Mouse (Mus musculus): ENCODE data around the gene Selenon. TPM values are rescaled to one million over a fixed set of nuclear protein-coding genes. Genes with fewer than 3 reads are reported as not detected.
"Not testable (repeated sequence)": the region's sequence is repeated elsewhere in the genome, so short reads cannot be mapped to it uniquely, and the experiment has no call there.

Selenon gene
- total and polyA plus RNA-seq, 2 experiments = 0.74 to 2.4 TPM

DNA sequence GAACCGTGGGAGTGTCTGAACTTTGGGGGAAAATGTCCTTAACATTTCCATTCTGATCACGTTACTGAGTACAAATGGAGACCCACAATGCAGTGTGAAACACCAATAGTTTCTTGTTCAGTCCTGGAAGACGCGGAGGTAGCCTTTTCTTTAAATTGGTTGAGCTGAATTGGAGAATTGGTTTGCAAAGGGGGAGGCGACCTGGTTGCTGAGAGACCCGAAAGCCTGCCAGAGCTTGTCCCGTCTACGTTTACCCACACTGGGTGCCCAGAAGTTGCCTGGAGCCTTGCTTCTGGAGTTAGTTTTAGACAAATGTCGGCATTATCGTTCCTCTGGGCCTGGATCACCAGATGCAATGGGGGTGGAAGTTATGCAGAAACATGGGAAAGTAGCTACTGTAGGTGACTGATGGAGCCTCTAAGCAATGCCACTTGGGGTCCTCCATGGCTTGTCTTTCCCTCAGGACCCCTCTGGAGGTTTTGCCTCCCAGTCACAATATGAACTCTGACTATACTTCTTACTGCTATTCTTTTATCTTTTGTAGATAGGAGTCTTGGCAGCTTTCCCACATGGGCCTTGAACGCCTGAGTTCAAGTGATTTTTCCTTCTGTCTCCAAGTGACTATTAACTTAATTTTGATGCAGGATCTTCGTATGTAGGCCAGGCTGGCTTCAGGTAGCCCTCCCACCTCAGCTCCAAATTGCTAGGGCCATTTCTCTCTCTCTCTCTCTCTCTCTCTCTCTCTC is 53.8 kb downstream of the Selenon start:
- Histone ChIP-seq H3K79me2 (ENCODE audit: control insufficient read depth, insufficient read depth, low read length) (no peaks in the 10 kb centered on the region; the same call in 1 of the 2 replicates), H3K4me1 (ENCODE audit: control insufficient read depth, insufficient read depth, low read length) (peaks cover 26% of the 10 kb centered on the region), H3K4me3 (ENCODE audit: insufficient read depth, low read depth, low read length) (no peak overlapping the region), H3K36me3 (ENCODE audit: control insufficient read depth, insufficient read depth, low read length) (no peaks in the 10 kb centered on the region), H3K27me3 (ENCODE audit: control insufficient read depth, insufficient read depth, low read length) (no peaks in the 10 kb centered on the region), H3K9ac (ENCODE audit: low read depth, low read length) (peak overlapping the region; percentile 83; the same call in 1 of the 2 replicates), H3K27ac (replicated peaks; ENCODE audit: insufficient read depth, low read depth, low read length) (peak overlapping the region; percentile 69; the same call in 1 of the 2 replicates)
- peak; percentile 49 for DNase-seq (ENCODE audit: extremely low read depth, low read depth, low spot score)
- 39% methylated on average over 12 of the region's 12 CpGs for WGBS
- no peak for TF ChIP-seq POLR2A (IDR thresholded peaks at IDR 0.05; ENCODE audit: extremely low read depth, insufficient read depth, low read length)
- TF ChIP-seq CTCF (IDR thresholded peaks at IDR 0.05; ENCODE audit: low read depth, low read length) = no peak

DNA sequence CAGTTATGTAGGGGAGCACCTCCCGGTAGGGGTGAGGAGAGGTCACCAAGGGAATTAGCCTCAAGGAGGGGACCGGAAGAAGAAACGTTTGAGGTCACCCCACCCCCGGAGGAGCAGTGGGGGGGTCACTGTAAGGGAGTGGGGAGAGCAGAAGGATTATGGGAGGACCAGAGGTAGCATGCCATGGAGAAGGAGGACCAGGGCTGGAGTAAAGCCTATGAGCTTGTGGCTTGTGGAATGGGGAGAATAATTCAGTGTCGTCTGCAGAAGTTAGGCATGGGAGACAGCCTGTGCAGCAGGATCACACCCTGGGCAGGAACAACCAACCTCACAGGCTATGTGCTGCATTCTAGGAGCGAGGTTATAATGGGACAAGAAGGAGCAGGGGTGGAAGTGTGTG is 54.7 kb downstream of the Selenon start:
- Histone ChIP-seq H3K4me1 (ENCODE audit: control insufficient read depth, insufficient read depth, low read length) (peaks cover 26% of the 10 kb centered on the region), H3K4me3 (ENCODE audit: insufficient read depth, low read depth, low read length) (peak overlapping the region; percentile 68), H3K79me2 (ENCODE audit: control insufficient read depth, insufficient read depth, low read length) (no peaks in the 10 kb centered on the region; the same call in 1 of the 2 replicates), H3K36me3 (ENCODE audit: control insufficient read depth, insufficient read depth, low read length) (no peaks in the 10 kb centered on the region), H3K27ac (replicated peaks; ENCODE audit: insufficient read depth, low read depth, low read length) (peak overlapping the region; percentile 69), H3K27me3 (ENCODE audit: control insufficient read depth, insufficient read depth, low read length) (no peaks in the 10 kb centered on the region), H3K9ac (ENCODE audit: low read depth, low read length) (peak overlapping the region; percentile 83)
- WGBS = 2% methylated on average over 6 of the region's 6 CpGs
- no peak for DNase-seq (ENCODE audit: extremely low read depth, low read depth, low spot score)
- no peak for TF ChIP-seq CTCF (IDR thresholded peaks at IDR 0.05; ENCODE audit: low read depth, low read length)
- TF ChIP-seq POLR2A (IDR thresholded peaks at IDR 0.05; ENCODE audit: extremely low read depth, insufficient read depth, low read length) = no peak

GRCm38 (mm10) chr4:134496595-134497210 is 55.3 kb downstream of the Selenon start, which contains the start of gene Paqr7:
Paqr7 (plus strand) TSS chr4:134496697.
- WGBS = under 1% methylated on average over 35 of the region's 35 CpGs
- H3K4me3 ChIP-seq (ENCODE audit: insufficient read depth, low read depth, low read length) = peak within 1 kb of the TSS; percentile 68
- H3K36me3 ChIP-seq (ENCODE audit: control insufficient read depth, insufficient read depth, low read length) = no peaks in the 10 kb centered on the region
- peak; percentile 91 for TF ChIP-seq POLR2A (IDR thresholded peaks at IDR 0.05; ENCODE audit: extremely low read depth, insufficient read depth, low read length)
- TF ChIP-seq CTCF (IDR thresholded peaks at IDR 0.05; ENCODE audit: low read depth, low read length) = no peak
- H3K4me1 ChIP-seq (ENCODE audit: control insufficient read depth, insufficient read depth, low read length) = peaks cover 26% of the 10 kb centered on the region
- no peaks in the 10 kb centered on the region; the same call in 1 of the 2 replicates for H3K79me2 ChIP-seq (ENCODE audit: control insufficient read depth, insufficient read depth, low read length)
- peak; percentile 80 for DNase-seq (ENCODE audit: extremely low read depth, low read depth, low spot score)
- no peaks in the 10 kb centered on the region for H3K27me3 ChIP-seq (ENCODE audit: control insufficient read depth, insufficient read depth, low read length)
- H3K27ac ChIP-seq (replicated peaks; ENCODE audit: insufficient read depth, low read depth, low read length) = peak within 1 kb of the TSS; percentile 82
- peak within 1 kb of the TSS; percentile 83 for H3K9ac ChIP-seq (ENCODE audit: low read depth, low read length)

DNA sequence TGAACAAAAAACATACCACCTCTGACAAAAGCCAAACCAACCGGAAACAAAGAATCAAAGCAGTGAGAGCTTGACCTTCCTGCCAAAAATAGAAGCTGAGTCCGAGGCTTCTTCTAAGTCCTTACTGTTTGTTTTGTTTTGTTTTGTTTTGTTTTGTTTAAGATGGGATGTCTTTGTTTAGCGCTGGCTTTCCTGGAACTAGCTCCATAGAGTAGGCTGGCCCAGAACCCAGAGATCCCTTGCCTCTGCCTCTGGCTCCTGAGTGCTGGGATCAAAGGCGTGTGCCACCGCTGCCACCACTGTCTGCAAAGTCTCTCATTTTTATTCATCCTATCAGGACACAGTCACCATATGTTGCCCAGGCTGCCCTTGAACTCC is 56.4 kb downstream of the Selenon start:
- Histone ChIP-seq H3K9ac (ENCODE audit: low read depth, low read length) (no peak overlapping the region), H3K36me3 (ENCODE audit: control insufficient read depth, insufficient read depth, low read length) (no peaks in the 10 kb centered on the region), H3K27ac (replicated peaks; ENCODE audit: insufficient read depth, low read depth, low read length) (peak overlapping the region; percentile 4; the same call in 1 of the 2 replicates), H3K27me3 (ENCODE audit: control insufficient read depth, insufficient read depth, low read length) (no peaks in the 10 kb centered on the region), H3K79me2 (ENCODE audit: control insufficient read depth, insufficient read depth, low read length) (no peaks in the 10 kb centered on the region; the same call in 1 of the 2 replicates), H3K4me3 (ENCODE audit: insufficient read depth, low read depth, low read length) (no peak overlapping the region), H3K4me1 (ENCODE audit: control insufficient read depth, insufficient read depth, low read length) (peaks cover 24% of the 10 kb centered on the region)
- TF ChIP-seq POLR2A (IDR thresholded peaks at IDR 0.05; ENCODE audit: extremely low read depth, insufficient read depth, low read length) = no peak
- no peak for TF ChIP-seq CTCF (IDR thresholded peaks at IDR 0.05; ENCODE audit: low read depth, low read length)
- DNase-seq (ENCODE audit: extremely low read depth, low read depth, low spot score) = no peak
- WGBS = 80% methylated on average over 5 of the region's 5 CpGs

DNA sequence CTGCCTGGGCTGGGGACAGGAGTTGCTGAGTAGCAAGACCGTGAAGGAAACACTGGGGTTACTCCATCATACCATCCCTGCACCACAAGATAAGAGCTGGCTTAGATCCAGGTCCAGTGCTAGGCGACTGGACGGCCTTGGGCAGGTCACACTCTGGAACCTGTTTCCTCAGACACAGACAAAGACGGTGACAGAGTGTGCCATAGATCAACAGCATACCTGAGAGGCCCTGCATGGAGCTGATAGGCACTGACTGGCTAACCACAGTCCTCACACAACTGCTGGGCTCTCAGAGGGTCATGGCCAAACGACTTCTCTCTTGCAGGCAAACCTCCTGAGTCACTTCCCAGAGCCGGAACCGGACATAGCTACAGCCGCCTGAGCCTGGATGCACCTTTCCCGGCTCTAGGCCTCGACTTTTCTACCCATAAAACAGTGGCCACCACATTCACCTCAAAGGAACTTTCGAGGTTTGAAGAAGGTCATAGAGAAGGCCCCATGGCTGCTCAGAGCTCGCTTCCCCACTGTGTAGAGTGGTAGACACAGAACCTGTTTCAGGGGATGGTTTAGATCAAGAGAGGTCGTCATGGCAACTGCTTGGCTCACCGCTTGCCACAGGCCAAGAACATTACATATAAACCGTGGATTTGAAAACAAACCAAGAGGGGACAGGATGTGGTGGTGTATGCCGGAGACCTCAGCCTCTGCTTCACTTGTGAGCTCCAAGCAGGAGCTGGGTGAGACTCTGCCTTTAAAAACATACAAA is 57.0 kb downstream of the Selenon start:
- Histone ChIP-seq H3K4me1 (ENCODE audit: control insufficient read depth, insufficient read depth, low read length) (peaks cover 23% of the 10 kb centered on the region), H3K9ac (ENCODE audit: low read depth, low read length) (no peak overlapping the region)

DNA sequence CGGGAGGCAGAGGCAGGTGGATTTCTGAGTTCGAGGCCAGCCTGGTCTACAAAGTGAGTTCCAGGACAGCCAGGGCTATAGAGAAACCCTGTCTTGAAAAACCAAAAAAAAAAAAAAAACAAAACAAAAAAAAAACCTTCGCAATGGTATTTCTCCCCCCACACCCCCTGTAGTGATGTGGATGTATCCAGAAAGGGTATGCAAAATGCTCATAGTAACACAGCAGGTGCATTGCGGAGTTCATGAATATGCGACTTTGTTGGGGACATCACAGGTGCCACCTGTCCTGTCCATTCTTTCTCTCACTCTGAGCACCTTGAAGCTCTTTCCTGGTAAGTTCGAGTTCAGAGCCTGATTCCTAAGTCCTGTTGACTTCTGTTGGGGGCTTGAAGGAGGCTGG is 57.8 kb downstream of the Selenon start:
- H3K27me3 ChIP-seq (ENCODE audit: control insufficient read depth, insufficient read depth, low read length); H3K9ac ChIP-seq (ENCODE audit: low read depth, low read length); H3K36me3 ChIP-seq (ENCODE audit: control insufficient read depth, insufficient read depth, low read length); H3K27ac ChIP-seq (replicated peaks; ENCODE audit: insufficient read depth, low read depth, low read length); H3K79me2 ChIP-seq (ENCODE audit: control insufficient read depth, insufficient read depth, low read length); DNase-seq (ENCODE audit: extremely low read depth, low read depth, low spot score); H3K4me3 ChIP-seq (ENCODE audit: insufficient read depth, low read depth, low read length): not testable (repeated sequence)
- WGBS = 96% methylated on average over 6 of the region's 6 CpGs
- peaks cover 30% of the 10 kb centered on the region for H3K4me1 ChIP-seq (ENCODE audit: control insufficient read depth, insufficient read depth, low read length)

More for the DNA sequence above, 57.0 kb downstream of the Selenon start:
- TF ChIP-seq POLR2A (IDR thresholded peaks at IDR 0.05; ENCODE audit: extremely low read depth, insufficient read depth, low read length) (no peak), CTCF (IDR thresholded peaks at IDR 0.05; ENCODE audit: low read depth, low read length) (no peak)
- peak overlapping the region; percentile 4; the same call in 1 of the 2 replicates for H3K27ac ChIP-seq (replicated peaks; ENCODE audit: insufficient read depth, low read depth, low read length)
- 49% methylated on average over 16 of the region's 16 CpGs for WGBS
- H3K4me3 ChIP-seq (ENCODE audit: insufficient read depth, low read depth, low read length) = no peak overlapping the region
- DNase-seq (ENCODE audit: extremely low read depth, low read depth, low spot score) = peak; percentile 81
- no peaks in the 10 kb centered on the region for H3K79me2 ChIP-seq (ENCODE audit: control insufficient read depth, insufficient read depth, low read length)
- H3K36me3 ChIP-seq (ENCODE audit: control insufficient read depth, insufficient read depth, low read length) = no peaks in the 10 kb centered on the region
- no peaks in the 10 kb centered on the region for H3K27me3 ChIP-seq (ENCODE audit: control insufficient read depth, insufficient read depth, low read length)
